Mouse (Mus musculus) embryonic facial prominence, embryonic 12.5 days (tissue): ENCODE data around the gene Ucp1. TPM values are rescaled to one million over a fixed set of nuclear protein-coding genes. Genes with fewer than 3 reads are reported as not detected.

Experiments
- ATAC-seq: fragments of 200-750 bp; cut with Nextera tagmentation; 2 replicates; pipeline ENCODE4 v1.8.0; 2017; ENCODE audit not compliant: insufficient number of reproducible peaks, insufficient read depth, low FRiP score, low TSS enrichment
- H3K27ac ChIP-seq: fragments of 300-500 bp; sonication (generic); 2 replicates; pipeline ENCODE4 v1.5.1; 2016; ENCODE audit warnings: mild to moderate bottlenecking
- H3K27me3 ChIP-seq: fragments of 300-500 bp; sonication (generic); 2 replicates; pipeline ENCODE4 v1.6.1; 2016; ENCODE audit warnings: mild to moderate bottlenecking, moderate library complexity
- H3K36me3 ChIP-seq: fragments of 300-500 bp; sonication (generic); 2 replicates; pipeline ENCODE4 v1.6.1; 2016; ENCODE audit warnings: mild to moderate bottlenecking
- H3K4me1 ChIP-seq: fragments of 300-500 bp; sonication (generic); 2 replicates; pipeline ENCODE4 v1.6.1; 2016
- H3K4me2 ChIP-seq: fragments of 300-500 bp; sonication (generic); replicated peaks from 2 replicates; pipeline ENCODE4 v1.6.1; 2016; ENCODE audit warnings: mild to moderate bottlenecking, moderate library complexity
- H3K4me3 ChIP-seq: fragments of 300-500 bp; sonication (generic); 2 replicates; pipeline ENCODE4 v1.5.1; 2016; ENCODE audit warnings: mild to moderate bottlenecking
- H3K9ac ChIP-seq: fragments of 300-500 bp; sonication (generic); 2 replicates; pipeline ENCODE4 v1.6.1; 2016; ENCODE audit warnings: mild to moderate bottlenecking, moderate library complexity
- H3K9me3 ChIP-seq: fragments of 300-500 bp; sonication (generic); 2 replicates; pipeline ENCODE4 v1.6.1; 2016; ENCODE audit warnings: mild to moderate bottlenecking, moderate library complexity
- WGBS: fragments of 180-500 bp; shearing (Covaris S2); methylation state at CpG from one replicate; pipeline ENCODE4 v1.1.7; 2016; 5-methylcytosine and 5-hydroxymethylcytosine counted together
- polyA plus RNA-seq: library from polyadenylated mRNA; unstranded; fragments of >200 nt; fragmentation: Nextera tagmentation; extraction: Ambion mirVana; gene quantifications from 2 replicates; pipeline ENCODE4 v1.2.1, GENCODE M21; 2016

Ucp1 gene
- polyA plus RNA-seq, 1 experiment from 2014 or later, result not detected

GRCm38 (mm10) chr8:83331899-83332697, 41.9 kb downstream of the Ucp1 start, which contains the start of gene Elmod2:
TSS of gene Elmod2 (minus strand) at chr8:83332486.
- ATAC-seq, result peak; percentile 99
- under 1% methylated on average over 75 of the region's 85 CpGs for WGBS
- Histone ChIP-seq H3K4me1 (no peaks in the 10 kb centered on the region), H3K27me3 (0 out of 2 replicates have a peak, but pooled peaks cover 5% of the 10 kb centered on the region), H3K9ac (peak within 1 kb of the TSS; percentile 72), H3K4me2 (peak within 1 kb of the TSS; percentile 81), H3K4me3 (peak within 1 kb of the TSS; percentile 91), H3K27ac (peak within 1 kb of the TSS; percentile 72; the same call in 1 of the 2 replicates), H3K36me3 (peaks cover 9% of the 10 kb centered on the region; the same call in 1 of the 2 replicates), H3K9me3 (no peaks in the 10 kb centered on the region)

DNA sequence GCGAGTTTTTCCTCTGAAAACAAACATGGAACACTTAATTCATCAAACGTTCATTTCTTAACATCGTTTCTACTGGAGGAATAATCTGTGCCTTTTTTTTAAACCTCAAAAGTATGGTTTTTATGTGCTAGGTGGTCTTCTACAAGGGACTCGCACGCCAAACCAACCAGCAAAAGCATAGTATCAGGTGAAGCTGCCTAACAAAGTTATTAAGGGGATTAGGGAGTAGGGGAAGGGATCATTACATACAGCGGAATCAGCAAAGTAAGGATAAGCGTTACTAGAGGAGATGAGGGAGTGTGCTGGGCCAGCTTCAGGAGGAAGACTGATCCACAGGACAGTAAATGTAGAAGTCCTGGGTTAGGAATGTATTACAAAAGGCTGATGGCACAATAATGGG, 42.7 kb downstream of the Ucp1 start:
- 0 out of 2 replicates have a peak, but pooled peaks cover 5% of the 10 kb centered on the region for H3K27me3 ChIP-seq
- peaks cover 5% of the 10 kb centered on the region; the same call in 1 of the 2 replicates for H3K36me3 ChIP-seq
- no peaks in the 10 kb centered on the region for H3K4me1 ChIP-seq
- H3K4me2 ChIP-seq, result peak overlapping the region; percentile 81
- H3K9ac ChIP-seq, result peak overlapping the region; percentile 5; the same call in 1 of the 2 replicates
- no peaks in the 10 kb centered on the region for H3K9me3 ChIP-seq
- no peak; the same call in 1 of the 2 replicates for ATAC-seq
- 6% methylated on average over 7 of the region's 7 CpGs for WGBS
- H3K27ac ChIP-seq, result no peak overlapping the region
- peak overlapping the region; percentile 91 for H3K4me3 ChIP-seq

DNA sequence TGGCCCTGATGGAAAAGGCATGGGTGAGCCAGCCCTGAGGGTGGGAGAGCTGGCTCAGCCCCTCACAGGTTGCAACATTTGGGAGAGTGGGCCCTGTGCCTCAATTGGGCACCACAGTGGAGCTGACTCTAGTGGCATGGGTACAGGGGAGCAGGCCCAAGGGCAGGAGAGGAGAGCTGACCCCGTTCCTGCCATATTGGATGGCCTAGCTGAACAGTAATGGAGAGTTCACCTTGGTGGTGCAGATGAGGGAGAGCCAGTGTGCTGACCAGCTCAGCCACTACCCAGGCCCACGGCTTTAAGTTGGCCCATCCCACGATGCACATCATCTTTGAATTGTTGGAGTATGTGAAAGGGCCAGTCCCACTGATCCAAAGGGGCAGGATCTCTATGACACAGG, 51.9 kb downstream of the Ucp1 start:
- no peak for ATAC-seq
- Histone ChIP-seq H3K4me1 (0 out of 2 replicates have a peak, but pooled peaks cover 3% of the 10 kb centered on the region), H3K9me3 (no peaks in the 10 kb centered on the region), H3K9ac (no peak overlapping the region), H3K4me3 (no peak overlapping the region), H3K4me2 (no peak overlapping the region), H3K36me3 (no peaks in the 10 kb centered on the region), H3K27ac (no peak overlapping the region), H3K27me3 (no peaks in the 10 kb centered on the region)
- 80% methylated on average over 3 of the region's 3 CpGs for WGBS

DNA sequence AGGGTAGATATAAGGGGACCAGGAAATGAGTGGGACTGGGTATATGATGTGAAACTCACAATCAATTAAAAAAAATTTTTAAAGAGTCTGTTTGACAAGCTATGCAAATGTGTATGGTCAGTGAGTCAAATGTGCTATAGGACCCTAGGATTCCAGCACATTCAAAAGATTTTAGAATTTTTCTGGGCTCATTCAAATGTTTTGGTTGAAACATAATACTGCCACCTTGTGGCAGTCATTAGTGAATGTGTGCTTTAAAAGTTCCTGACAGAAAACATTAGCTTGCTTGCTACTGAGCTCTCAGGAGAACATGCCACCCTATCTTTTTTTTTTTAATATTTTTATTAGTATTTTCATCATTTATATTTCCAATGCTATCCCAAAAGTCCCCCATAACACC, 52.5 kb downstream of the Ucp1 start:
- Histone ChIP-seq H3K9me3 (no peaks in the 10 kb centered on the region), H3K36me3 (no peaks in the 10 kb centered on the region), H3K4me1 (0 out of 2 replicates have a peak, but pooled peaks cover 3% of the 10 kb centered on the region), H3K27ac (no peak overlapping the region), H3K4me2 (no peak overlapping the region), H3K4me3 (no peak overlapping the region), H3K27me3 (no peaks in the 10 kb centered on the region), H3K9ac (no peak overlapping the region)
- no peak for ATAC-seq

Other genes starting within 250 kb of the Ucp1 start
- gene Tbc1d9, start 125.0 kb upstream of the Ucp1 start, polyA plus RNA-seq, result 4.0 and 4.6 TPM in 2 replicates
- gene Gm10645, start 124.2 kb upstream of the Ucp1 start, polyA plus RNA-seq, result 2.5 and 3.6 TPM in 2 replicates
- 25.3 and 26.5 TPM in 2 replicates for gene Elmod2, start 42.1 kb downstream of the Ucp1 start, polyA plus RNA-seq
- not detected in 2 replicates for gene Mgat4d, start 58.1 kb downstream of the Ucp1 start, polyA plus RNA-seq
- gene Clgn, start 99.5 kb downstream of the Ucp1 start, polyA plus RNA-seq, result 3.5 and 4.2 TPM in 2 replicates
- 120 and 124 TPM in 2 replicates for gene Scoc, start 168.0 kb downstream of the Ucp1 start, polyA plus RNA-seq
- gene Olfr370, start 245.4 kb downstream of the Ucp1 start, polyA plus RNA-seq, result not detected in 2 replicates